Mouse (Mus musculus): ENCODE measurements around the gene Ube3b. TPM values are rescaled to one million over a fixed set of nuclear protein-coding genes. Genes with fewer than 3 reads are reported as not detected.
A peak's percentile ranks its signal among the peaks of the same experiment; 100 is the strongest.

Ube3b gene
- polyA plus RNA-seq (2015; fragmentation: Nextera tagmentation; extraction: Ambion mirVana), result 51.5 and 54.0 TPM in 2 replicates

GRCm38 (mm10) chr5:114380209-114381012 is at the start of gene Ube3b, which contains the start of gene Kctd10:
TSS of gene Ube3b (plus strand) at chr5:114380607.
TSS of gene Kctd10 (minus strand) at chr5:114380508.
- Histone ChIP-seq H3K9me3 (ENCODE audit: low read length) (no peaks in the 10 kb centered on the region), H3K36me3 (ENCODE audit: insufficient read depth, low read length) (peaks cover 11% of the 10 kb centered on the region), H3K4me3 (ENCODE audit: low read length) (peak within 1 kb of the TSS; percentile 90), H3K9ac (replicated peaks; ENCODE audit: low read length) (peak within 1 kb of the TSS; percentile 98), H3K27ac (ENCODE audit: low read length) (peak within 1 kb of the TSS; percentile 91), H3K4me2 (replicated peaks; ENCODE audit: low read depth, low read length) (peak within 1 kb of the TSS; percentile 87), H3K27me3 (ENCODE audit: insufficient read depth, low read length) (no peaks in the 10 kb centered on the region), H3K4me1 (ENCODE audit: insufficient read depth, low read length) (peaks cover 48% of the 10 kb centered on the region)
- peak; percentile 95 for ATAC-seq (ENCODE audit: low FRiP score, low TSS enrichment)
- under 1% methylated on average over 71 of the region's 74 CpGs for WGBS

GRCm38 (mm10) chr5:114342996-114343395 is 37.4 kb upstream of the Ube3b start:
- no peaks in the 10 kb centered on the region for H3K4me1 ChIP-seq (ENCODE audit: insufficient read depth, low read length)
- 0 out of 2 replicates have a peak, but pooled peaks cover 2% of the 10 kb centered on the region for H3K27me3 ChIP-seq (ENCODE audit: insufficient read depth, low read length)
- H3K4me2 ChIP-seq (replicated peaks; ENCODE audit: low read depth, low read length), result no peak overlapping the region
- no peak overlapping the region for H3K27ac ChIP-seq (ENCODE audit: low read length)
- H3K4me3 ChIP-seq (ENCODE audit: low read length), result no peak overlapping the region
- no peak overlapping the region for H3K9ac ChIP-seq (replicated peaks; ENCODE audit: low read length)
- no peak for ATAC-seq (ENCODE audit: low FRiP score, low TSS enrichment)
- WGBS, result 78% methylated on average over 5 of the region's 5 CpGs
- H3K9me3 ChIP-seq (ENCODE audit: low read length), result no peaks in the 10 kb centered on the region
- H3K36me3 ChIP-seq (ENCODE audit: insufficient read depth, low read length), result no peaks in the 10 kb centered on the region

- Histone ChIP-seq H3K4me3 (ENCODE audit: low read length) (no peak overlapping the region), H3K27ac (ENCODE audit: low read length) (no peak overlapping the region), H3K4me2 (replicated peaks; ENCODE audit: low read depth, low read length) (no peak overlapping the region), H3K9me3 (ENCODE audit: low read length) (no peaks in the 10 kb centered on the region), H3K9ac (replicated peaks; ENCODE audit: low read length) (no peak overlapping the region), H3K27me3 (ENCODE audit: insufficient read depth, low read length) (0 out of 2 replicates have a peak, but pooled peaks cover 2% of the 10 kb centered on the region), H3K4me1 (ENCODE audit: insufficient read depth, low read length) (no peaks in the 10 kb centered on the region), H3K36me3 (ENCODE audit: insufficient read depth, low read length) (no peaks in the 10 kb centered on the region)
- ATAC-seq (ENCODE audit: low FRiP score, low TSS enrichment), result no peak
- 76% methylated on average over 7 of the region's 7 CpGs for WGBS
Observed at GRCm38 (mm10) chr5:114343612-114344011, 36.8 kb upstream of the Ube3b start.

- Histone ChIP-seq H3K4me3 (ENCODE audit: low read length) (no peak overlapping the region), H3K4me2 (replicated peaks; ENCODE audit: low read depth, low read length) (no peak overlapping the region), H3K27ac (ENCODE audit: low read length) (no peak overlapping the region), H3K9ac (replicated peaks; ENCODE audit: low read length) (no peak overlapping the region), H3K9me3 (ENCODE audit: low read length) (no peaks in the 10 kb centered on the region), H3K36me3 (ENCODE audit: insufficient read depth, low read length) (no peaks in the 10 kb centered on the region), H3K27me3 (ENCODE audit: insufficient read depth, low read length) (0 out of 2 replicates have a peak, but pooled peaks cover 2% of the 10 kb centered on the region), H3K4me1 (ENCODE audit: insufficient read depth, low read length) (no peaks in the 10 kb centered on the region)
- 60% methylated on average over 3 of the region's 3 CpGs for WGBS
- ATAC-seq (ENCODE audit: low FRiP score, low TSS enrichment), result no peak
Observed at GRCm38 (mm10) chr5:114345538-114345937, 34.9 kb upstream of the Ube3b start.

GRCm38 (mm10) chr5:114347005-114347404 is 33.4 kb upstream of the Ube3b start:
- Histone ChIP-seq H3K36me3 (ENCODE audit: insufficient read depth, low read length) (no peaks in the 10 kb centered on the region), H3K27me3 (ENCODE audit: insufficient read depth, low read length) (no peaks in the 10 kb centered on the region), H3K27ac (ENCODE audit: low read length) (no peak overlapping the region), H3K4me1 (ENCODE audit: insufficient read depth, low read length) (no peaks in the 10 kb centered on the region), H3K9ac (replicated peaks; ENCODE audit: low read length) (no peak overlapping the region), H3K9me3 (ENCODE audit: low read length) (no peaks in the 10 kb centered on the region), H3K4me3 (ENCODE audit: low read length) (no peak overlapping the region), H3K4me2 (replicated peaks; ENCODE audit: low read depth, low read length) (no peak overlapping the region)
- 85% methylated on average over 10 of the region's 10 CpGs for WGBS
- ATAC-seq (ENCODE audit: low FRiP score, low TSS enrichment), result no peak

GRCm38 (mm10) chr5:114351490-114351889 is 28.9 kb upstream of the Ube3b start:
- no peak overlapping the region for H3K27ac ChIP-seq (ENCODE audit: low read length)
- H3K9ac ChIP-seq (replicated peaks; ENCODE audit: low read length), result no peak overlapping the region
- no peak overlapping the region for H3K4me2 ChIP-seq (replicated peaks; ENCODE audit: low read depth, low read length)
- H3K4me1 ChIP-seq (ENCODE audit: insufficient read depth, low read length), result no peaks in the 10 kb centered on the region
- no peak for ATAC-seq (ENCODE audit: low FRiP score, low TSS enrichment)
- H3K9me3 ChIP-seq (ENCODE audit: low read length), result no peaks in the 10 kb centered on the region
- no peak overlapping the region for H3K4me3 ChIP-seq (ENCODE audit: low read length)
- H3K36me3 ChIP-seq (ENCODE audit: insufficient read depth, low read length), result no peaks in the 10 kb centered on the region
- 60% methylated on average over 10 of the region's 10 CpGs for WGBS
- H3K27me3 ChIP-seq (ENCODE audit: insufficient read depth, low read length), result no peaks in the 10 kb centered on the region

GRCm38 (mm10) chr5:114356250-114356935 is 24.0 kb upstream of the Ube3b start:
- Histone ChIP-seq H3K36me3 (ENCODE audit: insufficient read depth, low read length) (0 out of 2 replicates have a peak, but pooled peaks cover 6% of the 10 kb centered on the region), H3K4me1 (ENCODE audit: insufficient read depth, low read length) (peaks cover 4% of the 10 kb centered on the region; the same call in 1 of the 2 replicates), H3K4me2 (replicated peaks; ENCODE audit: low read depth, low read length) (peak overlapping the region; percentile 34), H3K9me3 (ENCODE audit: low read length) (no peaks in the 10 kb centered on the region), H3K9ac (replicated peaks; ENCODE audit: low read length) (peak overlapping the region; percentile 59), H3K27me3 (ENCODE audit: insufficient read depth, low read length) (no peaks in the 10 kb centered on the region), H3K4me3 (ENCODE audit: low read length) (peak overlapping the region; percentile 19; the same call in 1 of the 2 replicates), H3K27ac (ENCODE audit: low read length) (peak overlapping the region; percentile 84)
- ATAC-seq (ENCODE audit: low FRiP score, low TSS enrichment), result peak; percentile 88
- WGBS, result 20% methylated on average over 7 of the region's 7 CpGs

GRCm38 (mm10) chr5:114356936-114357751 is 23.3 kb upstream of the Ube3b start:
- WGBS, result 49% methylated on average over 23 of the region's 23 CpGs
- Histone ChIP-seq H3K4me3 (ENCODE audit: low read length) (peak overlapping the region; percentile 19; the same call in 1 of the 2 replicates), H3K27me3 (ENCODE audit: insufficient read depth, low read length) (no peaks in the 10 kb centered on the region), H3K9me3 (ENCODE audit: low read length) (no peaks in the 10 kb centered on the region), H3K36me3 (ENCODE audit: insufficient read depth, low read length) (peaks cover 11% of the 10 kb centered on the region; the same call in 1 of the 2 replicates), H3K27ac (ENCODE audit: low read length) (peak overlapping the region; percentile 84), H3K4me1 (ENCODE audit: insufficient read depth, low read length) (peaks cover 4% of the 10 kb centered on the region; the same call in 1 of the 2 replicates), H3K4me2 (replicated peaks; ENCODE audit: low read depth, low read length) (peak overlapping the region; percentile 34), H3K9ac (replicated peaks; ENCODE audit: low read length) (peak overlapping the region; percentile 59)
- ATAC-seq (ENCODE audit: low FRiP score, low TSS enrichment), result peak; percentile 60

- H3K27ac ChIP-seq (ENCODE audit: low read length), result no peak overlapping the region
- H3K27me3 ChIP-seq (ENCODE audit: insufficient read depth, low read length), result no peaks in the 10 kb centered on the region
- WGBS, result 77% methylated on average over 10 of the region's 10 CpGs
Observed at GRCm38 (mm10) chr5:114358833-114359232, 21.6 kb upstream of the Ube3b start.

More at GRCm38 (mm10) chr5:114358833-114359232, 21.6 kb upstream of the Ube3b start:
- H3K9ac ChIP-seq (replicated peaks; ENCODE audit: low read length), result no peak overlapping the region
- H3K4me1 ChIP-seq (ENCODE audit: insufficient read depth, low read length), result peaks cover 4% of the 10 kb centered on the region; the same call in 1 of the 2 replicates
- no peaks in the 10 kb centered on the region for H3K9me3 ChIP-seq (ENCODE audit: low read length)
- no peak overlapping the region for H3K4me2 ChIP-seq (replicated peaks; ENCODE audit: low read depth, low read length)
- H3K4me3 ChIP-seq (ENCODE audit: low read length), result no peak overlapping the region
- H3K36me3 ChIP-seq (ENCODE audit: insufficient read depth, low read length), result peaks cover 28% of the 10 kb centered on the region; the same call in 1 of the 2 replicates
- ATAC-seq (ENCODE audit: low FRiP score, low TSS enrichment), result no peak

All from kidney, embryonic 16.5 days (tissue).